ENCODE assay signal across 12 mouse cellular contexts in genomic region chr2:49730183-49730582, GRCm38 (mm10). TPM values are rescaled to one million over a fixed set of nuclear protein-coding genes. Genes with fewer than 3 reads are reported as not detected.
DNase-seq lines count a peak whose midpoint lies in the region; ATAC-seq and TF ChIP-seq lines count a peak whose summit lies in the region.
"Had no signal": no experiment of that assay in that cellular context is flagged by ENCODE, and none has a peak within 500 bp of the region (broad histone marks: within the 10 kb centered on the region; RNA-seq: fewer than 3 reads in every experiment).

No protein-coding gene starts in this region.

- H3K4me3 ChIP-seq in lung, embryonic 15.5 days, result no peak overlapping the region
- H3K4me3 ChIP-seq in lung, adult 2 months (replicated peaks; ENCODE audit: extremely low read depth, low read depth, low read length), result no peak overlapping the region
- H3K4me3 ChIP-seq in bone marrow, adult 2 months (replicated peaks; ENCODE audit: control insufficient read depth, low read depth, low read length), result peak overlapping the region; percentile 42
- H3K4me3 ChIP-seq in forebrain, embryonic 16.5 days (replicated peaks; ENCODE audit: low read length), result no peak overlapping the region
- H3K4me3 ChIP-seq: embryonic facial prominence, embryonic 13.5 days had no signal

- no peak for TF ChIP-seq POLR2A in lung, adult 2 months (IDR thresholded peaks at IDR 0.05; ENCODE audit: borderline replicate concordance, extremely low read depth, low read depth, low read length)
- no peak for TF ChIP-seq POLR2A in bone marrow, adult 2 months (IDR thresholded peaks at IDR 0.05; ENCODE audit: borderline replicate concordance, control insufficient read depth, low read depth, low read length)

- WGBS in lung, embryonic 15.5 days, result 30% methylated on average over 5 of the region's 5 CpGs
- WGBS in lung, adult 2 months, result 50% methylated on average over 5 of the region's 5 CpGs
- 37% methylated on average over 5 of the region's 5 CpGs for WGBS in bone marrow, adult 2 months
- WGBS in forebrain, embryonic 16.5 days, result 64% methylated on average over 5 of the region's 5 CpGs

- H3K4me2 ChIP-seq in lung, embryonic 15.5 days, result no peak overlapping the region
- H3K4me2 ChIP-seq in forebrain, embryonic 16.5 days (ENCODE audit: low read length), result no peak overlapping the region
- H3K4me2 ChIP-seq: embryonic facial prominence, embryonic 13.5 days had no signal

- intact Hi-C loops in left cerebral cortex, postnatal 4 days (cut with DNase I), result loop anchor here (5.0 to 10.0 kb wide), 2 partner anchors 278 to 805 kb away; partner anchors contain the start of gene Epc2

- H3K27me3 ChIP-seq in lung, embryonic 15.5 days, result no peaks in the 10 kb centered on the region
- no peaks in the 10 kb centered on the region for H3K27me3 ChIP-seq in forebrain, embryonic 16.5 days (replicated peaks; ENCODE audit: control insufficient read depth, insufficient read depth, low read length)
- H3K27me3 ChIP-seq: embryonic facial prominence, embryonic 13.5 days had no signal

- no peaks in the 10 kb centered on the region for H3K36me3 ChIP-seq in lung, embryonic 15.5 days
- peaks cover 5% of the 10 kb centered on the region for H3K36me3 ChIP-seq in forebrain, embryonic 16.5 days (ENCODE audit: control insufficient read depth, insufficient read depth)

- H3K9me3 ChIP-seq in lung, embryonic 15.5 days, result no peaks in the 10 kb centered on the region
- no peaks in the 10 kb centered on the region for H3K9me3 ChIP-seq in forebrain, embryonic 16.5 days (ENCODE audit: control insufficient read depth, low read length)
- H3K9me3 ChIP-seq: embryonic facial prominence, embryonic 13.5 days had no signal

- no peak for DNase-seq in lung, adult 2 months
- peak; percentile 84 for DNase-seq in liver
- peak; percentile 75 to 77 for DNase-seq in spleen, postnatal 4 days (ENCODE audit: low spot score in 2 of 2)
- no peak for DNase-seq in urinary bladder, postnatal 10 days (ENCODE audit: low spot score)
- no peak for DNase-seq in left cerebral cortex, postnatal 4 days
- DNase-seq: kidney, postnatal 10 days; lung, adult 18-20 months had no signal

- no peak overlapping the region for H3K27ac ChIP-seq in lung, embryonic 15.5 days
- peak overlapping the region; percentile 72 for H3K27ac ChIP-seq in bone marrow, adult 2 months (ENCODE audit: control insufficient read depth, insufficient read depth, low read depth, low read length, poor library complexity)
- no peak overlapping the region for H3K27ac ChIP-seq in forebrain, embryonic 16.5 days (ENCODE audit: low read length)
- H3K27ac ChIP-seq: embryonic facial prominence, embryonic 13.5 days had no signal

- H3K4me1 ChIP-seq in lung, embryonic 15.5 days, result peaks cover 14% of the 10 kb centered on the region
- H3K4me1 ChIP-seq in lung, adult 2 months (ENCODE audit: control insufficient read depth, insufficient read depth, low read length), result peaks cover 8% of the 10 kb centered on the region
- no peaks in the 10 kb centered on the region; the same call in 1 of the 2 replicates for H3K4me1 ChIP-seq in bone marrow, adult 2 months (ENCODE audit: control insufficient read depth, insufficient read depth, low read length)
- peaks cover 18% of the 10 kb centered on the region for H3K4me1 ChIP-seq in forebrain, embryonic 16.5 days (replicated peaks; ENCODE audit: control insufficient read depth, insufficient read depth, low read length)

- no peak overlapping the region for H3K9ac ChIP-seq in lung, embryonic 15.5 days
- no peak overlapping the region for H3K9ac ChIP-seq in forebrain, embryonic 16.5 days (replicated peaks; ENCODE audit: low read depth, low read length)
- H3K9ac ChIP-seq: embryonic facial prominence, embryonic 13.5 days had no signal

- TF ChIP-seq CTCF in lung, adult 2 months (IDR thresholded peaks at IDR 0.05; ENCODE audit: insufficient read depth, low read length), result no peak
- no peak for TF ChIP-seq CTCF in bone marrow, adult 2 months (IDR thresholded peaks at IDR 0.05; ENCODE audit: control insufficient read depth, insufficient read depth, low read length)

- ATAC-seq in lung, embryonic 15.5 days (ENCODE audit: borderline replicate concordance, extremely low read depth, low FRiP score, low TSS enrichment), result peak; percentile 17; the same call in 1 of the 2 replicates
- ATAC-seq in forebrain, embryonic 16.5 days, result no peak

RNA-seq across cellular contexts. Expression of gene Lypd6b, which starts 57.3 kb away (rescaled TPM):
- polyA plus RNA-seq in lung, embryonic 15.5 days (2015; fragmentation: Nextera tagmentation; extraction: Ambion mirVana), result 2.0 and 2.5 TPM in 2 replicates
- polyA plus RNA-seq in lung, adult 2 months (2012; rRNA removed), result 1.0 and 1.5 TPM in 2 replicates
- polyA plus RNA-seq in bone marrow, adult 2 months (2011; ENCODE audit: insufficient read depth, insufficient read length, low replicate concordance, missing spikeins), result not detected in 2 replicates
- 8.7 and 12.4 TPM in 2 replicates for polyA plus RNA-seq in forebrain, embryonic 16.5 days (2015; fragmentation: Nextera tagmentation; extraction: Ambion mirVana)
- 10 to 100 TPM; 19.3 to 21.4 TPM for total RNA-seq in left cerebral cortex, postnatal 4 days (2021)
- total RNA-seq: heart, postnatal 25 days had no signal

Comparison
In these comparisons a context has a peak if more than half of its experiments do, and no peak if none do; other contexts are left out.
1. DNase-seq: peak in liver (single experiment) and spleen, postnatal 4 days (2 of 2); none in lung, adult 2 months (single experiment), urinary bladder, postnatal 10 days (single experiment) and left cerebral cortex, postnatal 4 days (single experiment).